Mouse (Mus musculus) layer of hippocampus, adult 11-12 months (tissue): Measurements from ENCODE around the gene Pold1.

Source experiments
- DNase-seq: peaks from one replicate; pipeline ENCODE4 v3.0.0; 2022; ENCODE audit warnings: low spot score

Gene Pold1

GRCm38 (mm10) chr7:44485572-44486195 is 63.0 kb downstream of the Pold1 start:
- DNase-seq, result peak; percentile 5

- peak; percentile 87 for DNase-seq
Measured at GRCm38 (mm10) chr7:44484841-44485571, 63.6 kb downstream of the Pold1 start.

DNA sequence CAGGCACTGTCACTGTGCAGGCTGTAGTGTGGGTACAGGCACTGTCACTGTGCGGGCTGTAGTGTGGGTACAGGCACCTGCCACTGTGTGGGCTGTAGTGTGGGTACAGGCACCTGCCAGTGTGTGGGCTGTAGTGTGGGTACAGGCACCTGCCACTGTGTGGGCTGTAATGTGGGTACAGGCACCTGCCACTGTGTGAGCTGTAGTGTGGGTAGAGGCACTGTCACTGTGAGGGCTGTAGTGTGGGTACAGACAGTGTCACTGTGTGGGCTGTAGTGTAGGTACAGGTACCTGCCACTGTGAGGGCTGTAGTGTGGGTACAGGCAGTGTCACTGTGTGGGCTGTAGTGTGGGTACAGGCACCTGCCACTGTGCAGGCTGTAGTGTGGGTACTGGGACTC is 64.5 kb downstream of the Pold1 start:
- no peak for DNase-seq

DNA sequence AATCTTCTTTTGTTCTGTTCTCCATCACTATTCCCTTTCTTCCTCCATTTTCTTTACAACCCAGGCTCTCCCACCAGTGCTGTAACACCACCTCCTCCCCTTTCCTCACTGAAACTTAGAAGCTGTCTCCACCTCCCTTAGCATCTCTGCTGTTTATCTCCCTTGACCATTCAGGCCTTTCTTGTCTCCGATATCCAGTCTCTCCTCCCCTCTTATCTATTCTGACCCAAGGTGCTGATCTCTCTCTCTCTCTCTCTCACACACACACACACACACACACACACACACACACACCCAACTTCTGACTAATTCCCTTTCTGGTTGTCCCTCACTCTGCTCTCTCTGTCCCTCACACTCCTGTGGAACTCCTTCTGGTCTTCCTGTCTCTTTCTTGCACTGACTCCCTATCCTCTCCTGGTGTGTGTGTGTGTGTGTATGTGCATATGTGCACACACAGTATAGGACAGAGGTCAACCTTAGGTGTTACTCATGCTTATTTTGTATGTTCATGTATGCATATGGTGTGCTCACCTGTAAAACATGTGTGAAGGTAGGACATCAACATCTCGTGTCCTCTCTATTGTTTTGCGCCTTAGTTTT is 65.7 kb downstream of the Pold1 start:
- DNase-seq, result no peak
